Mouse (Mus musculus): ENCODE measurements at regions not wholly inside any gene's neighbourhood (a gene's known extent, or its start where the extent isn't known, plus 50 kb on each side); places are given as distances from the start of the nearest gene placed in this dataset.

GRCm38 (mm10) chr17:80834701-80835100, 106.4 kb upstream of the Map4k3 start:
- no peak overlapping the region for H3K4me2 ChIP-seq (ENCODE audit: low read depth, severe bottlenecking)
- DNase-seq (ENCODE audit: low spot score) (no peak), ATAC-seq (ENCODE audit: insufficient number of reproducible peaks, low FRiP score, low TSS enrichment, low read depth) (no peak)
- no peaks in the 10 kb centered on the region for H3K36me3 ChIP-seq (ENCODE audit: control insufficient read depth, insufficient read depth, low read length)
- H3K27ac ChIP-seq (replicated peaks; ENCODE audit: low read depth, low read length), result no peak overlapping the region
- H3K4me1 ChIP-seq (ENCODE audit: control insufficient read depth, insufficient read depth, low read length), result no peaks in the 10 kb centered on the region
- no peaks in the 10 kb centered on the region for H3K27me3 ChIP-seq (ENCODE audit: control insufficient read depth, insufficient read depth, low read length)
- no peaks in the 10 kb centered on the region for H3K9me3 ChIP-seq (ENCODE audit: control insufficient read depth, low read length)
- no peak overlapping the region for H3K9ac ChIP-seq (ENCODE audit: low read length)
- no peak overlapping the region for H3K4me3 ChIP-seq (ENCODE audit: low read depth, low read length)

DNA sequence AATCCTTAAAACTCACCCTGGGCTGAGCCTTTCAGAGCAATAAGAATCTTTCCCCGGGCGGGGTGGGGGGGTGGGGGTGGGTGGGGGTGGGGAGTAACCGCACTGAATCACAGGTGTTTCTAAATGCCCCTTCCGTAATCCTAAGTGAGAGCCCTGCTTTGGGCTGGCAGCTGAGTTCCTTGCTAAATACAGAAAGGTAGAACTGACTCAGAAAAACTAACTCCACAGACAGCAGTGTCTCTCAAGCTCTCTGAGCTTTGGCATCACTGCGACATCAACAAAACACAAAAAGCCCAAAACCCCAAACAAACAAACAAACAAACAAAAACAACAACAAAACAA, 105.9 kb upstream of the Map4k3 start:
- no peaks in the 10 kb centered on the region for H3K27me3 ChIP-seq (ENCODE audit: control insufficient read depth, insufficient read depth, low read length)
- no peak for DNase-seq (ENCODE audit: low spot score)
- H3K9me3 ChIP-seq (ENCODE audit: control insufficient read depth, low read length), result no peaks in the 10 kb centered on the region
- H3K36me3 ChIP-seq (ENCODE audit: control insufficient read depth, insufficient read depth, low read length), result no peaks in the 10 kb centered on the region
- H3K4me3 ChIP-seq (ENCODE audit: low read depth, low read length), result no peak overlapping the region
- H3K4me1 ChIP-seq (ENCODE audit: control insufficient read depth, insufficient read depth, low read length), result no peaks in the 10 kb centered on the region
- no peak overlapping the region for H3K4me2 ChIP-seq (ENCODE audit: low read depth, severe bottlenecking)
- no peak overlapping the region for H3K27ac ChIP-seq (replicated peaks; ENCODE audit: low read depth, low read length)
- WGBS, result 20% methylated on average over 5 of the region's 5 CpGs
- no peak for ATAC-seq (ENCODE audit: insufficient number of reproducible peaks, low FRiP score, low TSS enrichment, low read depth)
- no peak overlapping the region for H3K9ac ChIP-seq (ENCODE audit: low read length)

- Histone ChIP-seq H3K27ac (replicated peaks; ENCODE audit: low read depth, low read length) (no peak overlapping the region), H3K9ac (ENCODE audit: low read length) (no peak overlapping the region), H3K36me3 (ENCODE audit: control insufficient read depth, insufficient read depth, low read length) (no peaks in the 10 kb centered on the region), H3K4me1 (ENCODE audit: control insufficient read depth, insufficient read depth, low read length) (no peaks in the 10 kb centered on the region), H3K4me2 (ENCODE audit: low read depth, severe bottlenecking) (no peak overlapping the region), H3K4me3 (ENCODE audit: low read depth, low read length) (no peak overlapping the region), H3K27me3 (ENCODE audit: control insufficient read depth, insufficient read depth, low read length) (no peaks in the 10 kb centered on the region), H3K9me3 (ENCODE audit: control insufficient read depth, low read length) (no peaks in the 10 kb centered on the region)
- no peak for DNase-seq (ENCODE audit: low spot score)
- 27% methylated on average over 10 of the region's 10 CpGs for WGBS
- ATAC-seq (ENCODE audit: insufficient number of reproducible peaks, low FRiP score, low TSS enrichment, low read depth), result 0 out of 2 replicates have a peak, but pooled peaks have one; percentile 44
These were observed 105.3 kb upstream of the Map4k3 start for GRCm38 (mm10) chr17:80833355-80834175.

GRCm38 (mm10) chr17:80831686-80832085, 103.4 kb upstream of the Map4k3 start:
- DNase-seq (ENCODE audit: low spot score) (no peak), ATAC-seq (ENCODE audit: insufficient number of reproducible peaks, low FRiP score, low TSS enrichment, low read depth) (no peak)
- no peak overlapping the region for H3K9ac ChIP-seq (ENCODE audit: low read length)
- peaks cover under 1% of the 10 kb centered on the region; the same call in 1 of the 2 replicates for H3K4me1 ChIP-seq (ENCODE audit: control insufficient read depth, insufficient read depth, low read length)
- no peak overlapping the region for H3K4me3 ChIP-seq (ENCODE audit: low read depth, low read length)
- H3K27ac ChIP-seq (replicated peaks; ENCODE audit: low read depth, low read length), result no peak overlapping the region
- no peaks in the 10 kb centered on the region for H3K27me3 ChIP-seq (ENCODE audit: control insufficient read depth, insufficient read depth, low read length)
- H3K9me3 ChIP-seq (ENCODE audit: control insufficient read depth, low read length), result no peaks in the 10 kb centered on the region
- no peak overlapping the region for H3K4me2 ChIP-seq (ENCODE audit: low read depth, severe bottlenecking)
- 85% methylated on average over 4 of the region's 4 CpGs for WGBS
- no peaks in the 10 kb centered on the region for H3K36me3 ChIP-seq (ENCODE audit: control insufficient read depth, insufficient read depth, low read length)

DNA sequence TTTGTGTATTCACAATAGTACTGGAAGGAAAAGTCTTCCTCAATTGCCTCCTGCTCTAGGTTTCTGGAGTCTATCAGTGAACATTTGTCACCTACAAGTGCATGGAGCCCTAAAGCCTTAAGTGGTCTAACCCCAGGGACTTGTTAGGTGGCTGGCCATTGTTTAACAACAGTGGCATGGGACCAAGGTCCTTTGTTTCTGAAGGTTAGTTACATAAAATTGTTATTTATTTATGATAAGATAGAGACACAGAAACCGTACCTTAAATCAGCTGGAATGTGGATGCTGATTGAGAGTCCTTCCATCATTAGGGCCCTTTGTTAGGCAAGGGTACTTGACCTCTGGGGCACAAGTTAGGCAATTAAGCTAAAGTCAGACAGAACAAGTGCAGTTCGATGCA, 99.6 kb upstream of the Map4k3 start:
- Histone ChIP-seq H3K9ac (ENCODE audit: low read length) (no peak overlapping the region), H3K27me3 (ENCODE audit: control insufficient read depth, insufficient read depth, low read length) (no peaks in the 10 kb centered on the region), H3K36me3 (ENCODE audit: control insufficient read depth, insufficient read depth, low read length) (no peaks in the 10 kb centered on the region), H3K9me3 (ENCODE audit: control insufficient read depth, low read length) (no peaks in the 10 kb centered on the region), H3K4me3 (ENCODE audit: low read depth, low read length) (no peak overlapping the region), H3K4me1 (ENCODE audit: control insufficient read depth, insufficient read depth, low read length) (peaks cover 13% of the 10 kb centered on the region), H3K27ac (replicated peaks; ENCODE audit: low read depth, low read length) (no peak overlapping the region), H3K4me2 (ENCODE audit: low read depth, severe bottlenecking) (no peak overlapping the region)
- WGBS, result 52% methylated on average over 2 of the region's 2 CpGs
- no peak for ATAC-seq (ENCODE audit: insufficient number of reproducible peaks, low FRiP score, low TSS enrichment, low read depth)
- no peak for DNase-seq (ENCODE audit: low spot score)

DNA sequence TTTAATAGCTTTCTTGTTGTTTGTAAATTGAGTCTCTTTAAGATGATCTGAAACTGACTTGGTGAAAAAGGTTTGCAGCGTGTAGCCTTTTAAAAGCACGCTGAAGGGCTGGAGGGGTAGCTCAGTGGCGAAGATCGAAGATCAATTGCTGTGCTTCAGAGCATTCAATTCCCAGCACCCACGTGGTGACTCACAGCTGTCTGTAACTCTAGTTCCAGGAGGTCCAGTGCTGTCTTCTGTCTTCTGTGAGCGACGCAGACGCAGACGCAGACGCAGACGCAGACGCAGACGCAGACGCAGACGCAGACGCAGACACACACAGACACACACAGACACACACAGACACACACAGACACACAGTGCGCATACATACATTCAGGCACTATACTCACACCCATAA, 99.1 kb upstream of the Map4k3 start:
- Histone ChIP-seq H3K27me3 (ENCODE audit: control insufficient read depth, insufficient read depth, low read length) (no peaks in the 10 kb centered on the region), H3K4me1 (ENCODE audit: control insufficient read depth, insufficient read depth, low read length) (peaks cover 13% of the 10 kb centered on the region), H3K4me2 (ENCODE audit: low read depth, severe bottlenecking) (no peak overlapping the region), H3K4me3 (ENCODE audit: low read depth, low read length) (no peak overlapping the region), H3K9me3 (ENCODE audit: control insufficient read depth, low read length) (no peaks in the 10 kb centered on the region), H3K9ac (ENCODE audit: low read length) (no peak overlapping the region), H3K36me3 (ENCODE audit: control insufficient read depth, insufficient read depth, low read length) (no peaks in the 10 kb centered on the region), H3K27ac (replicated peaks; ENCODE audit: low read depth, low read length) (no peak overlapping the region)
- 91% methylated on average over 17 of the region's 17 CpGs for WGBS
- DNase-seq (ENCODE audit: low spot score) (no peak), ATAC-seq (ENCODE audit: insufficient number of reproducible peaks, low FRiP score, low TSS enrichment, low read depth) (no peak)

DNA sequence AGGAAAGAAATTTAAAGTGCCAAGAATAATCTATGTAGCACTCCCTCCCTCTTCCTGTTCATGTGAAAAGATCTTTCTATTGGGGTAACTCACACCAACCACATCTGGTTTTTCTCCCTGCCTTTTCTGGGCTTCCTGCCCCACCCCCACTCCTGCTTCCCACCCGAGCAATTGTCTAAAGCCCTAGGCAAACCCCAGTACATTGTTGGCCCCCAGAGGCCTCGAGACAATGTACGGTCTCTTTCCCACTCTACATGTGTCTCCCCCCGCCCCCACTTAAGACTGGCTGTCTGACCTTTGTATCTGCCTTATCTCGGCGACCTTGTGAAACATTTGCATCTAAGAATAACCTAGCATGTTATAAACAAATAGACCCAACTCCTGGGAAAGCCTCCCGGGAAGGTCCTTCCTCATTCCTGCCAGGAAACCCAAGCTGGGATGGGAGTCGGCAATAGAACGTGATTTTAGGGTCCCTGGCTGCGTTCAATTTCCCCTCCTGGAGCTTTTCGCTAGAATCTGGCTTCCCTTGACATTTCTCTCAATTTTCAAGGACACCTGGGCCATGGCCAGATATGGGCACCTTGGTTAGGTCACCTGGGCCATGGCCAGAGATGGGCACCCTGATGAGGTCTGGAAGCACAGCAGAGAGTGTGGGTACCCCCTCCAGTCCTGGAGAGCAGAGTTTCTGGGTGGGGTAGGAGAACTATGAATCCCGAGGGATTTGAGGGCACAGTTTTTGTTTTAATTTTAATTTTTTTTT, 97.9 kb upstream of the Map4k3 start:
- H3K4me3 ChIP-seq (ENCODE audit: low read depth, low read length), result no peak overlapping the region

DNA sequence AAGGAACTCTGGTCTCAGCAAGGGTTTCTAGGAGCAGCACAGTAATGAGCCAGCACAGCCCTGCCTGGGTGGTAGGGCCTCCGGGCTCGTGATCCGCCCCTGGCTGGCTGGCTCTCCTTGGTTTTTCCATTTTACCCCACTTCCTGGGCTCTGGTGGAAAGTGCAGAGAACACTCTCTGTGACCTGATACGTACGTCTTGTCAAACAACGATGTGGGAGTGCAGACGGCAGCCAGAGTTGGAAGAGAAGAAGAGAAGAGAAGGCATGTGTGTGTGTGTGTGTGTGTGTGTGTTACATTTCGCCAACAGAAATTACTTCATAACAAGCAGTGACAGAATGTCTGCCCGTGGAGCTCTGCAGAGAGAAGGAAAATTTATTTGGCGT, 97.2 kb upstream of the Map4k3 start:
- ATAC-seq (ENCODE audit: insufficient number of reproducible peaks, low FRiP score, low TSS enrichment, low read depth), result peak; percentile 69
- Histone ChIP-seq H3K9me3 (ENCODE audit: control insufficient read depth, low read length) (no peaks in the 10 kb centered on the region), H3K4me1 (ENCODE audit: control insufficient read depth, insufficient read depth, low read length) (peaks cover 13% of the 10 kb centered on the region), H3K36me3 (ENCODE audit: control insufficient read depth, insufficient read depth, low read length) (no peaks in the 10 kb centered on the region), H3K4me3 (ENCODE audit: low read depth, low read length) (no peak overlapping the region), H3K4me2 (ENCODE audit: low read depth, severe bottlenecking) (peak overlapping the region; percentile 8; the same call in 1 of the 2 replicates), H3K27me3 (ENCODE audit: control insufficient read depth, insufficient read depth, low read length) (no peaks in the 10 kb centered on the region), H3K9ac (ENCODE audit: low read length) (no peak overlapping the region), H3K27ac (replicated peaks; ENCODE audit: low read depth, low read length) (peak overlapping the region; percentile 83)
- WGBS, result 33% methylated on average over 10 of the region's 10 CpGs
- peak; percentile 68 for DNase-seq (ENCODE audit: low spot score)

More for the DNA sequence above, 97.9 kb upstream of the Map4k3 start:
- peak; percentile 87 for ATAC-seq (ENCODE audit: insufficient number of reproducible peaks, low FRiP score, low TSS enrichment, low read depth)
- H3K27me3 ChIP-seq (ENCODE audit: control insufficient read depth, insufficient read depth, low read length), result no peaks in the 10 kb centered on the region
- no peak overlapping the region for H3K9ac ChIP-seq (ENCODE audit: low read length)
- H3K4me2 ChIP-seq (ENCODE audit: low read depth, severe bottlenecking), result no peak overlapping the region
- H3K4me1 ChIP-seq (ENCODE audit: control insufficient read depth, insufficient read depth, low read length), result peaks cover 13% of the 10 kb centered on the region
- H3K27ac ChIP-seq (replicated peaks; ENCODE audit: low read depth, low read length), result peak overlapping the region; percentile 83
- DNase-seq (ENCODE audit: low spot score), result peak; percentile 73
- H3K36me3 ChIP-seq (ENCODE audit: control insufficient read depth, insufficient read depth, low read length), result no peaks in the 10 kb centered on the region
- WGBS, result 52% methylated on average over 12 of the region's 12 CpGs
- H3K9me3 ChIP-seq (ENCODE audit: control insufficient read depth, low read length), result no peaks in the 10 kb centered on the region

Measured in limb, embryonic 11.5 days (tissue).